Mouse (Mus musculus): ENCODE measurements at regions not wholly inside any gene's neighbourhood (a gene's known extent, or its start where the extent isn't known, plus 50 kb on each side); places are given as distances from the start of the nearest gene placed in this dataset.
A peak's percentile ranks its signal among the peaks of the same experiment; 100 is the strongest.
"Not testable (repeated sequence)": the region's sequence is repeated elsewhere in the genome, so short reads cannot be mapped to it uniquely, and the experiment has no call there.

DNA sequence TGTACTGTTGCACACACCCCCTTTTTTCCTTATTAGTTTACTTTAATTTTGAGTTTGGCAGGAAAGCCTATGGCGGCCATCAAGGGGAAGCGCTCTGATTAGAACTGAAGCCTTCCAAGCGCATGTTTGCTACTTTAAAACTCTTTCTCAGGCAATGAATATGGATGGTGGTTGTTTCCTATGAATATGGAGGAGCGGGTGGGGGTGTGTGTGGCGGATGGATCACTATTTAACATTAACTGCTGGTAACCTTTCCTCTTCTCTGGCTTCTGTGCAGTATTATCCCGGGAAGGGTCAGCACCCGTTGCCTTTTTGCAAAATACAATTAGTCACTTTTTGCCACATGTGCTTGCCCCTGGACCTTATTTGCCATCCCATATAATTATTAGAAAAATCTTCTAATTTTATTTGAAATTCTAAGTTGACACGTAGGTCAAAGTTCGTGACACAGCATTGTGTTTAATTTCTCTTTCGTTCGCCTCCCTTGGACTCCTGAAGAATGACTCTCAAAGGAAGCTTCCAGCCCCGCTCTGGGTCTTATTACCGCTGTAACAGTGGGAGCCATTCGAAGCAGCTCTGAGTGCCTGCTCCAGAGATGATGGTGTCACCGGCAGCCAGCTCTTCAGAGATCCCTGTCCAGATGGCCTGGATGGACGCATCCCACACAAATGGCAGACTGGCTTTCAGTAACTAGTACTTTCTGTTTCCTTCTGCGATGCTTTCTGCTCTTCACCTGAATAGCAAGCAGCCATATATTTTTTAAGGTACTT lies 302.0 kb downstream of the Vrk1 start:
- no peaks in the 10 kb centered on the region for H3K9me3 ChIP-seq
- 63% methylated on average over 17 of the region's 17 CpGs for WGBS
- no peak overlapping the region for H3K27ac ChIP-seq
- no peak overlapping the region for H3K9ac ChIP-seq
- H3K4me1 ChIP-seq: peaks cover 29% of the 10 kb centered on the region
- peaks cover 43% of the 10 kb centered on the region for H3K27me3 ChIP-seq
- no peaks in the 10 kb centered on the region for H3K36me3 ChIP-seq (replicated peaks)
- no peak overlapping the region for H3K4me2 ChIP-seq
- ATAC-seq (ENCODE audit: low FRiP score): no peak
- H3K4me3 ChIP-seq (replicated peaks): no peak overlapping the region

DNA sequence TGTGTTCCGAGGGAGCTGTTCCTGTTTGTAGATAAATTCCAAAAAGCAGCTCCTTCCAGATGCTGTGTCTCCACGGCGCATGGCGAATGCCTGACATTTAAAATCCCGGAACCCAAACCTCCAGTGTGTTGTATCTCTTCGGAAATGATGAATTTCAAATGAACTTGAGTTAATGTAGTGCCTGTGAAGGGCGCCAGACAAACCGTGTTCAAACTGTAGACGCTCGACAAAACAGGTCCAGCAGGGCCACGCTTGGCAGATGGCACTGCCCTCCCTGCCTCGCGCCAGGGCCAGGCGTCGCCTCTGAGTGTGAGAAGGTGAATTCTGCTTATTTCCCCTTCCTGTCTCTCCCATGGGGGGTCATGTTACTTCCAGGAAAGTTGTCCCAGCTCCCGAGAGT lies 307.7 kb downstream of the Vrk1 start:
- Histone ChIP-seq H3K27ac (no peak overlapping the region), H3K9me3 (no peaks in the 10 kb centered on the region), H3K9ac (no peak overlapping the region), H3K4me1 (peaks cover 8% of the 10 kb centered on the region), H3K4me3 (replicated peaks) (no peak overlapping the region), H3K36me3 (replicated peaks) (no peaks in the 10 kb centered on the region), H3K27me3 (peaks cover 6% of the 10 kb centered on the region; the same call in 1 of the 2 replicates), H3K4me2 (no peak overlapping the region)
- ATAC-seq (ENCODE audit: low FRiP score): no peak
- 86% methylated on average over 16 of the region's 16 CpGs for WGBS

DNA sequence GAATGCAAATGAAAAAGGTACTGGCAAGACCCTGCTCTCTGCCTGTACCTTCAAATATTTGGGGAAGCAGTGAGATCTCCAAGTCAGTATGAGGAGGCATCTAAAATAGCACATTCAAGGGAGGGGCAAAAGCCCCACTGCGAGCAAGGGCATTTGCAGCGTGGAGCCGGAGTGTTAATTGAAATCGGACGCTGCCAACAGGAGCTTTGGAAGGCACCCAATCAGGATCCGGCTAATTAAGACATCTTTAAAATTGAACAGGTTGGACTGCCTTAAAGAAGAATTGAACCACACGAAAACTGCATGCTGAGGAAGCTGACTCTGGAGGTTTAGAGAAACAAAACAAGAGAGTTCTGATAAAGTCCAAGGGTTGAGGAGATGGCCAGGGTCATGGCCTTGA lies 311.5 kb downstream of the Vrk1 start:
- Histone ChIP-seq H3K27ac (no peak overlapping the region), H3K36me3 (replicated peaks) (no peaks in the 10 kb centered on the region), H3K4me3 (replicated peaks) (no peak overlapping the region), H3K4me1 (no peaks in the 10 kb centered on the region; the same call in 1 of the 2 replicates), H3K9me3 (no peaks in the 10 kb centered on the region), H3K9ac (no peak overlapping the region), H3K4me2 (no peak overlapping the region), H3K27me3 (peaks cover 16% of the 10 kb centered on the region; the same call in 1 of the 2 replicates)
- WGBS: 61% methylated on average over 7 of the region's 7 CpGs
- no peak for ATAC-seq (ENCODE audit: low FRiP score)

DNA sequence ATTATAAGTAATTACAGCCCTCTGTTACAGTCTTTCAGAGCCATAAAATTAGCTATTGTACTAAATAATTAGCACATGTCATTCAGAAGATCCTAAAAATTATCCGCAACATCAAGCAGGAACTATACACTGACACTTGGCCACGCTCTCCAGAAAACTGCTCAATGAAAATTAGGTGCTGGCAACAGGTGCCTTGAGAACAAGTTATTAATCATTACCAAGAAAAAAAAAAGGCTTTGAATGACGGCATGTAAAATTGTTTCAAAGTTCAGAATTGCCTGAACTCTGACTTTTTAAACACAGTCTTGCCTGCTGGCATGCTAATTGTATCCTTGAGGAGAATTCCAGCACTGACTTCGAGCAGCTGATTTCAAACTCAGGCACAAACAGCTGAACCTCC lies 316.6 kb downstream of the Vrk1 start:
- Histone ChIP-seq H3K9me3 (no peaks in the 10 kb centered on the region), H3K27me3 (peaks cover 16% of the 10 kb centered on the region; the same call in 1 of the 2 replicates), H3K4me3 (replicated peaks) (no peak overlapping the region), H3K36me3 (replicated peaks) (no peaks in the 10 kb centered on the region), H3K27ac (no peak overlapping the region), H3K4me1 (no peaks in the 10 kb centered on the region; the same call in 1 of the 2 replicates), H3K9ac (no peak overlapping the region), H3K4me2 (no peak overlapping the region)
- WGBS: 23% methylated on average over 4 of the region's 4 CpGs
- no peak for ATAC-seq (ENCODE audit: low FRiP score)

DNA sequence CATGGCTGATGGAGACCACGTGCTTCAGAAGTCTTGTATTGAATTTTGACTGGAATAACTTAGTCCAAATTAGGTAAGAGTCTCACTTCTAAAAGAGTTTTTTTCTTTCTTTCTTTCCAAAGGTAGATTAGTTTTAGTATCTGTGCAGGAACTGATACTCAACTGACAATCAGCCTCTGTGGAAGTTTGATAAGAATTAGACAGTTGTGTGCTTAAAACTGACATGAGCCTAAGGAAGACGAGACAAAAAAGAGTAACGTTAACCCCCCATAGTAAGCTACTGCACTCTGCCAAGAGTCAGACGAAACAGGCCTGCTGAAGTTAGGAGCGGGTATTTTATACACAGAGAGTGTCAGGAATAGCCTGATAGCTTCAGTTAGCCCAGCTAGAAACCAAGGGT lies 317.3 kb downstream of the Vrk1 start:
- Histone ChIP-seq H3K27me3 (peaks cover 13% of the 10 kb centered on the region; the same call in 1 of the 2 replicates), H3K4me1 (no peaks in the 10 kb centered on the region; the same call in 1 of the 2 replicates), H3K4me2 (no peak overlapping the region), H3K36me3 (replicated peaks) (no peaks in the 10 kb centered on the region), H3K9me3 (no peaks in the 10 kb centered on the region), H3K27ac (no peak overlapping the region), H3K9ac (no peak overlapping the region), H3K4me3 (replicated peaks) (no peak overlapping the region)
- WGBS: 75% methylated on average over 5 of the region's 5 CpGs
- no peak for ATAC-seq (ENCODE audit: low FRiP score)

DNA sequence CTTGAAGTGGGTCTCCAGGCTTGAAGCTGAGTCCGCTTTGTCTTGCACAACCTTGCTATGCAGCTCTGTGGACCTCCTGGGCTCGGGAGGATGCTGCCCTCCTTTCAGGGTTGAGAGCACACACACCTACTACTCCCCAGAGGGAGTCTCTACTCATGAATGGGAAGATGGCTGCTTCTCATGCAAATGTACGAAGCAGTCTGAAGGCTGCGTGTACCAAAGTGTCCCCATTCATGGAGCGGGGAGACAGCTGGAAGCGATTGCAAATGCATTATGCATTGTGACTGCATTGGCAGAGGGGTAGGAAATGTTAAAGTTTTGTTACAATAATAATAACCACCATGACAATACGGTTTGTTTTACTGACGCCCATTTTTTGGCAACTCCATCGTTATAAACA lies 347.8 kb downstream of the Vrk1 start:
- no peak overlapping the region for H3K4me2 ChIP-seq
- WGBS: 77% methylated on average over 9 of the region's 9 CpGs

DNA sequence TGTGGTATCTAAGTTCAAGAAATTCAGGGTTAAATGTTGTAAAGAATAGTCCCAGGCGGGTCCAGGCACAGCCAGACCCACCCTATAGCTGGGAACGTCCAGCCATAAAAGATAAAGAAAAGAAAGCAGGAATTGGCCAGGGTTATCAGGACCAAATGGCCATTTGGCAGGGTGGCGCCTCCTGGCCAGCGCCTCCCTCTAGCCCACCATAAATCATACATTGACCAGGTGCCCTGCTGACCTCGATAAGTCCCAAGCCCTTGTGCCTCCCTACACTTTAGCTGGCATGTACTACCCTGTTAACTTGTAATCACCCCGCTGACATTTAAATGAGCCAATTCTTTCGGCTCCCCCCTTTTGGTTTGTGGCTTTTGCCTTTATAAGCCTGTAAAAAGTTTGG lies 351.6 kb downstream of the Vrk1 start:
- H3K27ac ChIP-seq; H3K9ac ChIP-seq; H3K4me2 ChIP-seq; H3K27me3 ChIP-seq; H3K9me3 ChIP-seq; H3K36me3 ChIP-seq (replicated peaks); H3K4me1 ChIP-seq; H3K4me3 ChIP-seq (replicated peaks); ATAC-seq (ENCODE audit: low FRiP score): not testable (repeated sequence)
- 91% methylated on average over 7 of the region's 7 CpGs for WGBS

More for the DNA sequence above, 347.8 kb downstream of the Vrk1 start:
- no peaks in the 10 kb centered on the region for H3K36me3 ChIP-seq (replicated peaks)
- no peaks in the 10 kb centered on the region for H3K27me3 ChIP-seq
- no peaks in the 10 kb centered on the region for H3K9me3 ChIP-seq
- ATAC-seq (ENCODE audit: low FRiP score): no peak
- H3K27ac ChIP-seq: no peak overlapping the region
- H3K4me1 ChIP-seq: no peaks in the 10 kb centered on the region
- no peak overlapping the region for H3K9ac ChIP-seq
- no peak overlapping the region for H3K4me3 ChIP-seq (replicated peaks)

DNA sequence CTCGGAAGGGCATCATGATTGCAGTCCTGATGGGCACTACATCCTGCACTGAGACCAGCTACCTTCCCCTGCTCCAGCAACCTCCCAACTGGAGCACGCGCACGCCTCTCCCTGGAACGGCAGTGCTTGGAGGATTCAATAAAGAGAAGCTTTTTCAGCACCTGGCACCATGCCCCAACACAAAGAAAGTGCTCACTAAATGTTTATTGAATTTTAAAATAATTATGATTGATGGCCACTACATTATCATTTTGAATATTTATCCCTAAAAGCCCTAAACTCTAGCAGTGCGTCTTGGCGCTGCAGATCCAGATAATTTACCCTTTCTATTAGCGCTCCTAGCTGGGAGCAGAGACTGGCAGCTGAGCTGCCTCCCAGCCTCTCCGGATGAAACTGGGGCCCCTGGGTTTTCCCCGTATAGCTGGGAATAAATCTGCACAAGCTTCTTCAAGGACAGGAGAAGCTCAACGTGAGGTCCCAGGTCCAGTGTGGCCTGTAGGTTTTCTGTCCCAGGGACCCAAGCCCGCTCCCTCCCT lies 364.9 kb downstream of the Vrk1 start:
- peak overlapping the region; percentile 56 for H3K27ac ChIP-seq
- H3K27me3 ChIP-seq: peaks cover 32% of the 10 kb centered on the region
- WGBS: 55% methylated on average over 12 of the region's 12 CpGs
- peaks cover 19% of the 10 kb centered on the region for H3K4me1 ChIP-seq
- H3K9ac ChIP-seq: no peak overlapping the region
- no peaks in the 10 kb centered on the region for H3K9me3 ChIP-seq
- no peak overlapping the region for H3K4me2 ChIP-seq
- H3K4me3 ChIP-seq (replicated peaks): no peak overlapping the region
- no peaks in the 10 kb centered on the region for H3K36me3 ChIP-seq (replicated peaks)
- ATAC-seq (ENCODE audit: low FRiP score): no peak

DNA sequence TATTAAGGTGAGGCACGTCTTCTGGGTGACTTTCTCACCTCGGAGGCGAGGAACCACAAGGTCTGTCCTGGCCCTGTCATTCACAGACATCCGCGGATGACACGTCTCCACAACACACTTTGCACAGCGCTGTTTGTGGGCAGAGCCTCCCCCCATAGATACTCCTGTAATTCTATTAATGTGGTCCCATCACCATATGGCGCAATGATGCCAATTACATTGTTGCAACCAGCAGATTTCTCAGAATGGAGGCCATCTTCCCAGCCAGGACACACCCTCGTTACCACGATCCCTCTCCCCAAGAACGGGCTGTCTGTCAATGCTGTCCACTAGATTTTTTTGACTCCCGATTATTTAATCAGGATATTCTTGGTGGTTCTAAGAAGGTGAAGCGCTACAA lies 365.9 kb downstream of the Vrk1 start:
- whole genome bisulfite sequencing: 77% methylated on average over 13 of the region's 13 CpGs
- Histone ChIP-seq H3K9me3 (no peaks in the 10 kb centered on the region), H3K27me3 (peaks cover 41% of the 10 kb centered on the region), H3K4me2 (no peak overlapping the region), H3K36me3 (replicated peaks) (no peaks in the 10 kb centered on the region), H3K4me3 (replicated peaks) (no peak overlapping the region), H3K9ac (no peak overlapping the region), H3K27ac (0 out of 2 replicates have a peak overlapping the region, but pooled peaks have one; percentile 56), H3K4me1 (peaks cover 19% of the 10 kb centered on the region)
- no peak for ATAC-seq (ENCODE audit: low FRiP score)

DNA sequence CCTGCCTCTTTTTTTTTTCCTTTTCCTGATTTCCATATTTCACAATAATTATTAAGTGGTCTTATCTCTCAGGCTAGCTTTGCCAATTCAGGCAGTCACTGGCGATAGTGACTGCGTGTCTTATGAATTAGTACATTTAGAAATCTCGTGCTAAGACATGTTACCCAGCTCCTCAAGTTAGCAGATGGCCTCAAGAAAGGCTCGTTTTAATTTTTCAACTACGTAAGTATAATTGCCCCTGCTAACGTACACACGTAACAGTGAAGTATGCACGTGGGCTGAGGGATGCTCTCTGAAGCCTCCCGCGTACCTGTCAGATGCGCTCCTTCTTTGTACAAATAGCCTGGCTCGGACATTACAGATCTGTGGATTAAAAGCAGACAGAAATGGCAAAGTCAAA lies 366.8 kb downstream of the Vrk1 start:
- Histone ChIP-seq H3K36me3 (replicated peaks) (no peaks in the 10 kb centered on the region), H3K9ac (no peak overlapping the region), H3K27me3 (peaks cover 48% of the 10 kb centered on the region), H3K9me3 (no peaks in the 10 kb centered on the region), H3K4me3 (replicated peaks) (no peak overlapping the region), H3K27ac (peak overlapping the region; percentile 50; the same call in 1 of the 2 replicates), H3K4me1 (peaks cover 24% of the 10 kb centered on the region), H3K4me2 (no peak overlapping the region)
- WGBS: 50% methylated on average over 12 of the region's 12 CpGs
- no peak; the same call in 1 of the 2 replicates for ATAC-seq (ENCODE audit: low FRiP score)

DNA sequence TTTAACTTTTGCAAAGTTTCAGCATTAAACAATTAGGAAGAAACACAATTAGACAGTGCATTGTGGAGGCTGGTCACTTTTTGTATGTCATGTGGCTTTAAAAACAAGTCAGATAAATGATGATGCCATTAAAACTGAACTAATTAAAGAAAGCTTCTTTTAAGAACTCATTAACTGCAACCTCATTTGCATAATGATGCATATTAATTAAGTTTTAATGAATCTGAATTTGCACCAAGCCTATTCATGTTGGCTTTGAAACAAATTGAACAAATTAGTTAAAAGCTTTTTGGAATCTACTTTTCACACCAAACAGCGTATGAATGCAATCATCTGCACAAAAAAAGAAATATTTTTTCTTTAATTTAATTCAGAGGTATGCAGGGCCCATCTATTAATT lies 367.3 kb downstream of the Vrk1 start:
- no peak overlapping the region for H3K4me3 ChIP-seq (replicated peaks)
- H3K9me3 ChIP-seq: no peaks in the 10 kb centered on the region
- no peak for ATAC-seq (ENCODE audit: low FRiP score)
- 55% methylated on average over 1 of the region's 1 CpGs for WGBS
- H3K27ac ChIP-seq: no peak overlapping the region
- peaks cover 53% of the 10 kb centered on the region for H3K27me3 ChIP-seq
- no peak overlapping the region for H3K9ac ChIP-seq
- peaks cover 25% of the 10 kb centered on the region for H3K4me1 ChIP-seq
- no peak overlapping the region for H3K4me2 ChIP-seq
- H3K36me3 ChIP-seq (replicated peaks): no peaks in the 10 kb centered on the region

DNA sequence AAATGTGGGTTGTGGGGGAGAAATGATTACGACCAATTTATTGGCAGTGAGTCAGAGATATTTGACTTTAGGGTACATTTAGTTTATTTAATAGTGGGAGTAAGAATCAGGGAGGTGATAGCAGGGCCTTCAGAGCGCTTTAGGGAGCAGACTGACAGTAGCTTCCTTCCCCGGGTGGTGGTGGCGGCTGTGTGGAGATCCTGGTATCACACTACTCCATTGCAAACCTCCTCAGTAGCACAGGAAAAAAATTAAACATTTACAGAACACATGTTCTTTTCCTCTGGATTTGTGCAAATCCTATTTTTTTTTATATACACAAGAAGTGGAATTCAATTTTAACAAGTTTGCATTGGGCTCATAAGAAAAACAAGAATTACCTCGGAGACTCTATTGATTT lies 367.7 kb downstream of the Vrk1 start:
- Histone ChIP-seq H3K27ac (no peak overlapping the region), H3K9ac (no peak overlapping the region)
- WGBS: 53% methylated on average over 5 of the region's 5 CpGs

More for the DNA sequence above, 367.7 kb downstream of the Vrk1 start:
- no peak overlapping the region for H3K4me3 ChIP-seq (replicated peaks)
- no peaks in the 10 kb centered on the region for H3K9me3 ChIP-seq
- H3K36me3 ChIP-seq (replicated peaks): no peaks in the 10 kb centered on the region
- peaks cover 25% of the 10 kb centered on the region for H3K4me1 ChIP-seq
- ATAC-seq (ENCODE audit: low FRiP score): no peak
- H3K27me3 ChIP-seq: peaks cover 51% of the 10 kb centered on the region
- no peak overlapping the region for H3K4me2 ChIP-seq

All from forebrain, embryonic 12.5 days (tissue).